Mouse (Mus musculus) Muller cell, postnatal 12 days (primary cell): ENCODE results near the gene Sgk2.

ENCODE experiments used
- DNase-seq: peaks from one replicate; pipeline ENCODE4 v3.0.0-alpha.2; 2015; ENCODE audit errors: inconsistent ontology term

Sgk2 gene

DNA sequence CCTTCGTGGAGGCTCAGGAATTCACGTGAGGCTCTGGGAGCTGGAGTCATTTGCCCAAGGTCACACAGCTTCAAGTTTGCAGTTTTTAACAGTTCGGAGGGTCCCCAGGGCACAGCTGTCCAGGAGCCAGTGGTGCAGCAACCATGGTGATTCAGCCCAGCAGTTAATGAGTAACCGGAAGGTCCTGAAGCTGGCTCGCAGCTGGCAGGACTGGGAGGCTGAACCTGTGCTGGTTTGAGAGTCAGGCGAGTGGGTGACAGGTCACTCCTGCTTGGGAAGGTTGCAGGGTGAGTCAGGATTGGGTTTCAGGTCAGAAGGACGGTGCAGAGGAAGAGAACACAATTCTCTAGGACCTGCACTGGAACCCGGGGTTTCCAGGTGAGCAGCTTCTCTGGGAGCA is at the start of gene Sgk2:
Gene Sgk2, plus strand, starts transcription at position 113 of the 400 bp plus-strand sequence.
- DNase-seq: no peak

DNA sequence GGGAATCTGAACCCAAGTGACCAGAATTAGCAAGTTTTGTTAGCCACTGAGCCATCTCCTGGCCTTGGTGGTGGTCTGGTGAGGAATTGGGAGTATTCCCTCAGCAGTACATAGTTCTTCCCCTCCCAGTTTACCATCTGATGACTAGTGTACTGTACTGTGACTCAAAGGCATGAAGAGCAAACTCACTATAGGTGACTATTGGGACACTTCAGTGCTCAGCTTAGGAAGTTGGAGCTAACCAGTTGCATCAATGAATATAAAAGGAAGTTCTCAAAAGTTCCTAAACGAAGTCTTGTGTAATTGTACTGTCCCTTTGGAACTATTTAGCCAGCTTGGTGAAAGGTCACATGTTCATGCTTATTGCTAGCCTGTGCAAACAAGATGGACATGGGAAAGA is 47.6 kb upstream of the Sgk2 start:
- DNase-seq: no peak

DNA sequence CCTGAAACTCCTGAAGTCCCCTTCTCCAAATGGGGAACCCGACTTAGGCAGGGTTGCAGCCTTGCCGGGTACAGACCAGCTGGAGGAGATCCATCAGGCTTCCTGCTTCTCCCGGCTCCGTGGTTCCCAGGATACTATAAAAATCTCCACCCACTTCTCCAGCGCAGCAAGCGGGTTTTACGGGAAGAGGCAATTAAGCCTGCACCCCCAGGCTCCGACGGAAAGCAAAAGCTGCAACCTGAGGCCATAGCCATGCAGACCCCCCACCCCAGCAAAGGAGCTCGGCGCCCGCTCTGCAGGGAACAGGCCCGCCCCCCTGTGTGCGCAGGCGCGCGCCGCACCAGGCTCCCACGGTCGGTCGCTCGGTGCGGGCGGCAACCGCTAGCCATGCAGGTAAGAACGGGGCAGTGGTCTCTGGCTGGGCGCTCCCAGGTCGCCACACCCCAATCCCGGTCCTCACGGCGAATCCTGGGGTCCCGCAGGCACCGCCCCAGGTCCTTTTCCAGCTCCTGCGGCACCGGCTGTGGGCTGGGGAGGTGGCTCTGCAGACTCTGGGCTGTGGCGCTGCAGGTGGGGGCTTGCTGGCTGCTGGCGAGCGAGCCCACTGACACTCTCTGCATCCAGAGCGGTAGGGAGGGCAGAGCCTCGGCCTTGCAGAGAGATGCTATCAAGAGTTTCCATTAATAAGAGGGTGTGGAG is 43.8 kb upstream of the Sgk2 start, which contains the start of gene L3mbtl1:
Gene L3mbtl1, plus strand, starts transcription at position 325 of the 699 bp plus-strand sequence.
- peak; percentile 42 for DNase-seq

DNA sequence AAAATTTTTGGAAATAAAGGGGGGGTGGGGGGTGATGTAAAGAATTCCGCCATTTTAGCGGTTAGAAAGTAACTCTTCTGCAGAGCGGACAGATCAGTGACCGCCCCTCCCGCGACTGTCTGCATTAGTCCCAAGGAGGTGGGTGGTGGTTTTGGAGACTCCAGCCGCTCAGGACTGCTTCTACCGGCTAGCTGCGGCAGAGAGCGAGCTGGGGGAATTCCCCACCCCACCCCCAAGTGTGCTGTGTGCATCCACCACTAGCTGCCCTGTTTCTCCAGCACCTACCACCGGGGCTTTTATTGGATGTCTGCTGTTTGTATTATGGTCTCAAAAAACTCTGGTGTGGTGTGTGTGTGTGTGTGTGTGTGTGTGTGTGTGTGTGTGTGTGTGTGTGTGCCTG is 43.2 kb upstream of the Sgk2 start:
- peak; percentile 34 for DNase-seq

DNA sequence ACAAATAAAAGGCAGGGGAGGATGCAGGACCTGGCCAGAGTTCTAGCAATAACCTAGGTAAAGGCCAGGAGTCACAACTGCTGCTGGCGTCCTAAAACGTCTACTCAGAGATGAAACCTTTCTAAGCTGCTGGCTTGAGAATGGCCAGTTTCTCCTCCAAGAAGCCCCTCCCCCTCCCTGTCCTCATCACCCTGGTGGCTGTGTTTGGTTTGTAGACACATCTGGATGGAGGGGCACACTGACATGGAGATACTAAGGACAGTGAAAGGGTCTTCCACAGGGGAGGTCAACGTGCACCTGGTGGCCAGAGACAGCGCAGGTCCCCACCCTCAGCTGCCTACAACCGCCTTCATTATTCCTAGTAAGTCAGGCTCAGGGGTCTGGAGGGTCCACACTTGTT is 40.2 kb upstream of the Sgk2 start:
- DNase-seq: no peak

DNA sequence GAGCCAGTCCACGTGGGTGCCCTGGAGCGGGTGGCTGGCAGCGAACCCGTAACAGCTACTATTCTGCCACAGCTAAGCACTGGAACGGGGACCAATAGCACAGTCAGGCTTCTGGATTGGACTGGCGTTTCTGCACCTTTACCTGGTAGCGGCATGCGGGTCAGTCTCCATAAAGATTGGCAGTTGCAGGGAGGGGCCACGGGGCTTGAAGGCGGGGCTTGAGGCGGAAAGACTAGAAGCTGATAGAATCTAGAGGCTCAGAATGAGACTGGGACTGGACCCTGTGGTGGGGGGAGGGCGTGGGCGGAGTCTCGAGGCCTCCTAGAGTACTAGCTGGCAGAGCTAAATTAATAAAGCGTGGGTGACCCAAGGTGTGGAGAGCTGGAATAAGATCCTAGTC is 39.4 kb upstream of the Sgk2 start:
- DNase-seq: no peak

DNA sequence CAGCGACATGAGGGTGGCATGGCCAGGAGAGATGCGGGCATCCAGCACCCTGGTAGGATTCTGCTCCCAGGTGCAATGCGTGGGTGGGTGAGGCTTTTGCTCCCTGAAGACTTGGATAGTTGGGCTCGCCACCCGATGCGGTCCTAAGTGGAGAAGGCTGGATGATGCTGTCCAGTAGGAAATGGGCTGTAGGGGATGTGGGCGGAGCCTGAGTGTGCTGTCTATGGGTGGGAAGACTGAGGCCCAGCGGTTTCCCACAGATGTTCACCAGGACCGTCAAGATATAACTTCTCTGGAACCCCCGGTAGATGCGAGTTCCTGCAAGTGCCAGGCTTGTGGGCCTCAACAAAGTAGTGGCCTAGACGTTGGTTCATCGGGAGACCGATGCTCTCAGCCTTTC is 38.9 kb upstream of the Sgk2 start:
- no peak for DNase-seq

DNA sequence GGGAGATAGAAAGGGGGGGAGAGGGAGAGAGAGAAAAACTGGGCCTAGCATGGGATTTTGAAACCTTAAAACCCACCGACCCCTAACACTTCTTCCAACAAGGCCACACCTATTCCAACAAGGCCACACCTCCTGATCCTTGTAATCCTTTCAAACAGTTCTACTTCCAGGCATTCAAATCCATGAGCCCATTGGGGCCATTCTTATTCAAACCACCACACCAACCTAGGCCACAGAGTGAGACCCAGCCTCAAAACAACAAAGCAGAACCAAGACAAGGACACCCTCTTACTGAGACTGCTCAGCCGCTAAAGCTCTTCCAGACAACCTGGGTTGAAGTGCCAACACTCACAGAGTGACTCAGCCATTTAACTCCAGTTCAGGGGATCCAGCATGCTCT is 36.4 kb upstream of the Sgk2 start:
- no peak for DNase-seq

DNA sequence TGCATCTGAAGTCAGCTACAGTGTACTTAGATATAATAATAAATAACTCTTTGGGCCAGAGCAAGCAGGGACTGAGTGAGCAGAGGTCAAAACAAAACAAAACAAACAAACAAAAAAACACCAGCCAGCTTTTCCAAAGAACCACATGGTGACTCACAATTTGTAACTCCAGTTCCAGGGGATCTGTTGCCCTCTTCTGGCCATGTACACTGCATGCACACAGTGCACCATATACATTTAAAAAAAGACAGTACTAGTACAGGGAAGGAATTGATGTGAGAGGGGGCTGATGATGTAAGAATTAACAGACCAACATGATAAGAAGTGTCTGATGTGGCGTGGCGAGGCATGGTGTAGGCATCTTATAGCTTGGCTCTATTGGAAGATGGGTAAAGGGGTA is 30.3 kb upstream of the Sgk2 start:
- no peak for DNase-seq

DNA sequence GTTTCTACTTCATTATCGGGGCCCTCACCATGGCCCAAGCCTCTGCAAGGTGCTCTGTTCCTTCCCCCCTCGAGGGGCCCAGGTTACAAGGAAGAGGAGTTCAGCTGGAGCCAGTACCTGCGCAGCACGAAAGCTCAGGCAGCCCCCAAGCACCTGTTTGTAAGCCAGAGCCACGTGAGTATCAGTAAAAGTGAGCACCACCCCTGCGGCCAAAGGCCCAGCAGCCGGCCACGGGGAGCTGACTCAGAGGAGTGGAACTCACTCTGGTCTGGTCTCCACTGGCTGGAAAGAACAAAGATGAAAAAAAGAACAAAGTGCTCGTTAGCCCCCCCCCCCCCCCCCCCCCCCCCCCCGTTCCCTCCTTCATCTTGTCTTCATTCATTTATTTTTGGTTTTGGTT is 25.8 kb upstream of the Sgk2 start:
- peak; percentile 77 for DNase-seq

DNA sequence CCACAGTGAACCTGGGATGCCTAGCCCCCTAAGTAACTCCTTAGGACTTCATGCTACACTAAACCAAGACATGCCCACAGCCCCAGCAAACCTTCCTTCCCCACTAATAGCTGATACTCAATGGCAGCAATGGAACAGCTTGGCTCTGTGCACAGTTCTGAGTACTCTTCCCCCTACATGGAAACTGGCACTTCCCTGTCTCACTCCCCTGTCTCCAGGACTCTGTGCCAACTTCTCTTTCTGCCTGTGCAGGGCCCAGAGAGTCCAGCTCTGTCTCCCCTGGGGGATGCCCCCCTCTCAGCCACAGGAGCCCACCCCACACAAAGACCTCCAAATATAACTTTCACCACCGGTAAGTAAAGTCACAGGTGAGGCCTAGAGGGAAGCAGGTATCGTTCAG is 20.4 kb upstream of the Sgk2 start:
- no peak for DNase-seq

DNA sequence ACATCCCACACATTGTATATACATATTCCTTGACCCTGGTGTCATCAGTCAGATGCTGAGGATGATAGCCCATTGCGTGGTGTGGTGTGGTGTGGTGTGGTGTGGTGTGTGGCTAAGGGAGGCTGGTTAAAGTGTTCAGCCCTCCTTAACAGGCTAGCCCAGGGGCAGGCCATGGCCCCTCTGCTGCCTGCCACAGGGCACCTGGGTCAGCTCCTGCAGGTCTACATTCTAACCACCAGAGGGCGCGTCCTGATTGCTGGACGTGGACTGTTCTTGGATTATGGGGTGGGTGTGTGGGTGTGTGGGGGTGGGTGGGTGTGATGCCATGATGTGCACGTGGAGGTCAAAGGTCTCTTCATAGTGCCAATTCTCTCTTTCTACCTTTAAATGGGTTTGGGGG is 18.8 kb upstream of the Sgk2 start:
- peak; percentile 32 for DNase-seq

DNA sequence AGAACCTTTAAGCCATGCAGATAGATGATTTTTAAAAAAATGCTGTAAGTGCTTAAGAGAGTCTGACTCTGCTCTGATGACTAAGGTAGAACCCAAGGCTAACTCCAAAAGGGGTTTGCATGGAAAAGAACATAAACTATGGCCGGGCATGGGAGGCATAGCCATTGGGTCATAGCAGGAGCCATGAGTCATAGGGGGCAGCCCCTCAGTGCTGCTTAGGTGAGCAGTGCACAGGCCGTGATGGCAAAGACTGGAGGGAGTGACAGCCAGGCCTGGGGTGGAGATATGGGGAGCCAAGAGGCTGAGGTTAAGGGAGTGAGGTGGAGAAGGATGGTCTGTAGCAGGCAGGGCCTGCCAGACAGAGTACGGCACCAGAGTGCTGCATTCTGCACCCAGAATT is 18.0 kb upstream of the Sgk2 start:
- no peak for DNase-seq

DNA sequence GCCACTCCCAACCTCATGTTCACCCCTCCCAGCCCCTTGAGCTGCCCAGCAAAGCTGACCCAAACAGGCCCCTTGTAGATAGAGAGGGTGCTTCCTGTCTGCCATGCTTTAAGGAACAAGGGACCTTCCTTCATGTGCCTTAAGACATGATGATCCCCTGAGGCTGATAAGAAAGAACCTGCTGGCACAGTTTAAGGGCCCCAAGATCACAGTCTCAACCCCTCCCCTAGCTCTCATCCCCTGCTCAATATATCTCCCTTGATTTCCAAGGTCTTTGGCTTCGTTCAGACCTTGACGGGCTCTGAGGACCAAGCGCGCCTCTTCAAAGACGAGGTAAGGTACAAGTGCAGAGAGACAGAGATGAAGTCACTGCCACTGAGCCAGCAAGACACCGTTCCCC is 16.2 kb upstream of the Sgk2 start:
- no peak for DNase-seq

DNA sequence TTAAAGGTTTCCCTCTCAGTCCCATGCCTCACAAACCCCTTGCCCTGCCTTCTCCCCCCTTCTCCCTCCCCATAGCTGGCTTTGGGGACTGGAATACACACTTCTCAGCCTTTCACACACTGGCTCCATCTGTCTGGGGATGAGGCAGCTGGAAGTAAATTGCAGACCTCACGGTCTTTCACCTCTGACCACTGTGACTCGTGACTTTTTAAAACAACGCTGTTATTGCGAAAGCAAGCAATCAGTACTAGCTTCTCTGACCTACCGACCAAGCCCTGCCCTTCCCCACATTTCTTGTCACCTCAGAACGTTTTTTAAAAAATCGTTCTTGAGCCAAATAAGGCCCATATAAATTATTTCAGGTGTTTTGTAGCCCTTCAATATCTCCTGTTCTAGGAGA is 14.4 kb upstream of the Sgk2 start:
- DNase-seq: no peak

DNA sequence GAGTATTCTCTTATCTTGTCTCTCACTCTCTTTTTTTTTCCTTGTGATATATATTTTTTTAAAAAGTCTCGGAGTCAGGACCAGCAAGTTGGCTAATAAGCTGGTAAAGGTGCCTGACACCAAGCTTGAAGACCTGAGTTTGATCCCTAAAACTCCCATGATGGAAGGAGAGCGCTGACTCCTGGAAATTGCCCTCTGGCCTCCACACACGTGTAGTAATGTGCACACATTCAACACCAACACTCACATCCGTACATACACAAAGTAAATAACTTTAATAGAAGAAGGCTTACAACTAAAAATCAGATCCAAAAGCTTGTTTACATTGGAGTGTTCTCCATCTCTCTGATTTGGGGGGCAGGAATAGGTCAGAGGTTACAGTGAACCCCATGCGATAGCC is 13.9 kb upstream of the Sgk2 start:
- DNase-seq: no peak

DNA sequence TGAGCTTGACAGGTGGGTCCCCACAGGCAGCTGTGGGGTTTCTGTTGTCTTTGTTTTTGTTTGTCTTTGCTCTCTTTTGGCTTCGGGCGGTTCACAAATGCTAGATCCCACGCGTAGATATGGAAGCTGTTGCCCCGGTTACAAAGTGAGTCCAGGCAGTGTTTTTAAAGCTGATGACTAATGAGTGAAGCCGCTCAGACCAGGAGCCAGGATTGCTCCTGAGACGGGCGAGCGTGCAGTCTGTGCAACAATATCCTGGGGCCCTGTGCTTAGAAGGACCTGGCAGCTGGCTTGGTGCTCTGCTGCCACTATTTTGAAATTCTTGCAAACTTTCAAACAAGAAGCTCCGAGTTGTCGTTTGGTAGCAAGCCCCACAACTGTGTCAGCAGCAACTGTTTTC is 13.5 kb upstream of the Sgk2 start:
- DNase-seq: peak; percentile 44

DNA sequence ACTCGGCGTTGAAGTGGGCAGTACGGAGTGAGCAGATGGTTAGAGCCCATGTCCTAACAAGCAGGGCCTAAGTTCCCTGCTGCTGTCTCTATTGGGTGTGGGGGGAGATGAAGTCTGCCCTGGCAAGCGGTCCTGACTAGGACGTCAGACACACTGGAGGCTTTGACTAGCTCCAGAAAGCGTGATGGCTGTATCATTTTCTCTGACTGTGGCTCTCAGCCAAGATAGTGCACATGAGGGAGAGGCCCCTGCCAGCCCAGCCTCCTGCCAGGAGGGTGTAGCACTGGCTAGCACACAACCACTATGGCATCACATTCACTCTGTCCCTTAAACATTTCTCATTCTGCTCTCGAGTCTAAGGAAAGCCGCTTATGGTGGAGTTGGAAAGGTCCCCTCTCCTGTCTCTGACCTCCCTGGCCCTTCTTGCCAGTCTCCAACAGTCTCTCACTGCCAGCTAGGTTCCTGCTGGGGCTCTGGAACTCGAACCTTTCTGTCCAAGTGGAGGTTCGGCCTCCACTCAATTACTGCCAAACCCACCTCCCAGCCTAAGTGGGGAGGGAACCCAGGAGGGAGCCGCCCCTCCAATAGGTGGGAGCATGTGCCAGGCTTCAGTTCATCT is 11.9 kb upstream of the Sgk2 start:
- peak; percentile 56 for DNase-seq

DNA sequence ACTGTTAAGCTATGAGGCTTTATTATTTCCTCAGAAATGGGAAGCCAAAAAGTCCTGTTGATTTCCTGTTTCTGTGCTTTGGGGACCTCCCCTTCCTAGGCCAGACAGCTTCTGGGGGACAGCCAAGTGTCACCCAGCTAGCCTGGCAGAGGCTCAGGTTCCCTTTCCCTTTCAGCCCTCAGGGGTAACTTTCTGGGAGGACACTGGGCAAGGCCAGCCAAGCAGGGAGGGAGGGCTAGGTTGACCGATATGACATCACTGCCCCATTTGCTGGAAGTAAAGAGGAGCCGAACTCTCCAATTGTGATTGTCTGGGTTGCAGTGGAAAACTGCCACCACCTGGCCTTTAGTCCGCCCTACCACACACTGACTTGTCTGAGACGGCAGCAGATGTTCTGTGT is 11.1 kb upstream of the Sgk2 start:
- peak; percentile 65 for DNase-seq

DNA sequence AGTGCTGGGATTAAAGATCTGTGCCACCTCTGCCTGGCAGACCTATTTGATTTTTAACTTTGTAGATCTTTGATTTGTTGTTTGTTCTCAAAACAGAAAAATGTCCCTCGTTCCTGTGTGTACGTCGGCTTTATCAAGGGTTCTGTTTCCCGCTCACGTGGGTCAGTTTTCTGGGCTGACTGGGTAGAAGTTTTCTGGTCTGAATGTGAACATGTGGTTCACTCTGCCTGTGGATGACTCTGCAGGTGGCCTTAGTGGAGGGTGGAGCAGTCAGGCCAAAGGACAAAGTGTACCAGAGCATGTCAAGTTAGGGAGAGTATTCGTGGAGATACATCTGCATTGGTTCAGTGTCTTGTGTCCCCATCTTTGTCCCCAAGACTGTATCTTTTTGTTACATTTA is 2.7 kb upstream of the Sgk2 start:
- DNase-seq: no peak

DNA sequence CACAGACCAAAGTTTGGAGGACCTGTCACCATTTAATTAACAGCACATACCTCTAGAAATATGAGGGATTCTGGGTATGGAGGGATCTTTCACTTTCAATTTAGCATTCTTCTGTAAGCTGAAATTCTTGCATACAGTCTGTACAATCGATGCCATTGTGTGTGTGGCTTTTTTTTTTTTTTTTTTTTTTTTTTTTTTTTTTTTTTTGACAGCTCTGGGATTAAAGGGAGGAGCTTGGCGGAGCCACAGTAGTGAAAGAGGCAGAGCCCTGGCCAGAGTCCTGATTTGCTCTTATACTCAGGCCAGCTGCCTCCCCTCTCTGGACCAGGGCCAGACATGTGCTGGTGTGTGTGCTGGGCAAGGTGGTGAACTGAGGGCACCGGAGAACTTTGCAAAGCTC is 1.2 kb upstream of the Sgk2 start:
- peak; percentile 77 for DNase-seq

DNA sequence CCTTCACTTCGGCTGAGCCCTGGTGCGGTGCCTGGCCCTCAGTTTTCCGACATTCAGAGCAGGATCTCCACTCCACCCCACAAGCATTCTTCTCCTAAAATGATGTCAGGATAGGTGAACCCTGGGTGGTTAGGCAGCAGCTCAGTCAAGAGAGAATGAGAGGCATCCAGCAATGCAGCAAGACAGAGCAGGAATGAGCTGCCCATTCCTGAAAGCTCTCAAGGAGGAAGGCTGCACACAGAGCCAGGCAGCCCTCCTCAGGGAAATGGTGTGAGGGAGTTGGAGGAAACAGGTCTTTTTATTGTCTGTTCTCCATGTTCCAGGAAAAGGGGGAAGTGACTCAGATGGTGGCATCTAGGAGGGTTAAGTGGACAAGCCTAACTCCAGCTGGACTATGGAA is 366 bp upstream of the Sgk2 start:
- DNase-seq: no peak

DNA sequence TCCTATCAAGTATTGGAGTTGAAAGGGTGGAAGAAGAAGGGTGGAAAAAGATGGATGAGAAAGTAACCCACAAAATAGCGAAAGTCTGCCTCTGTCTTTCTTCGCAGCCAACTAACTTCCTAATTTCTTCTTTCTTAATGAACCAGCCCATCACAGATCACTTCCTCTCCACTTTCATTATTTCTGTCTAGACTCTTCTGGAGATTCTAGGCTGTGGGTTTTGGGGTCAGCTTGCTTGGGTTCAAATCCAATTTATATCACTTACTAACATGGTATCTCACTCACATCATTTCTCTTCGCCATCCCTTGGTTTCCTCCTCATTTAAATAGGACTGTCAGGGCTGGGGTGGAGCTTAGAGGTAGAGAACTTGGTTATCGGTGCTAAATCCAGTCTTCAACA is 1.1 kb downstream of the Sgk2 start:
- DNase-seq: no peak
